Mouse (Mus musculus) testis, postnatal 14 days (tissue): ENCODE measurements around the gene Zbtb20.

Experiments
- DNase-seq: peaks from one replicate; pipeline ENCODE4 v3.0.0; 2021; ENCODE audit warnings: low spot score

The Zbtb20 gene

DNA sequence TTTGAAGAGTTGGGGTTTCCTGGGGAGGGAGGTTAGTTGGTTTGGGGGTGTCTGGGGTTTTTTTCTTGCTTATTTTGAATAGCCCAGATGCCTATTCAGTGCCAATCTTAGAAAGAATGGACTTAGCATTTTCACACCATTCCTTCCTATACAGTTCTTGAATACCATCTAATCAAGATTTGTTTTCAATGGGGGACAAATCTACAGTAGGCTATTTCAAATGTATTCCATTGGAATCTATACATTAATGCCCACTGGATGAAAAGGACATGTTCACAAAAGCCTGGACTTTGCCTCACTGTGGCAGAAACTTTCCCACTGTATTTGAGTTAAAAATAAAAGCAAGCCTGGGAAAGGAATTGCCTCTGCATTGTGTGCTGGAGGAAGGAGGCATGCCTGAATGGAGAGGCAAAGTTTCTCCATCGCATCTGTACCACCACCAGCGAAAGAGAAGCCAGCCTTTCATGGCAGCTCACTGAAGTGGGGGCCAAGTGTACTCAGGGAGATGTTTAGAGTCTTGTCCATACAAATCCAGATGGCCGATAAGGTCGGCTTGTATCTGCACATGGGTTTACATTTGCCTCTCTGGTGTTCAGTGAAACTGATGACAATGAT, 728.8 kb downstream of the Zbtb20 start:
- DNase-seq, result no peak

DNA sequence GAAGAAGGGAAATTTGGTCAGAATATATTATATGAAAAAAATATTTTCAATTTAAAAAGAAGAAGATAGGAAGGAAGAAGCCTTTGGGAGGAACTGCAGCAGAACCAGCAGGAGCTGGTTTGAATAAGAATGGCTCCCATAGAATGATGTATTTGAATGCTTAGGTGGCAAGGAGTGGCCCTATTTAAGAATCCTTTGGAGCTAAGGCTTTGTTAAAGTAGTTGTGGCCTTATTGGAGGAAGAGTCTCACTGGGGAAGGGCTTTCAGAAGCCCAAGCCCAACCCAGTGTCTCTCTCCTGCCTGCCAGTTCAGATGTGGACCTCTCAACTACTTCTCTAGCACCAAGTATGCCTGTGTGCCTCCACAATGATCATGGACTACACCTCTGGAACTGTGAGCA, 731.4 kb downstream of the Zbtb20 start:
- DNase-seq, result no peak

DNA sequence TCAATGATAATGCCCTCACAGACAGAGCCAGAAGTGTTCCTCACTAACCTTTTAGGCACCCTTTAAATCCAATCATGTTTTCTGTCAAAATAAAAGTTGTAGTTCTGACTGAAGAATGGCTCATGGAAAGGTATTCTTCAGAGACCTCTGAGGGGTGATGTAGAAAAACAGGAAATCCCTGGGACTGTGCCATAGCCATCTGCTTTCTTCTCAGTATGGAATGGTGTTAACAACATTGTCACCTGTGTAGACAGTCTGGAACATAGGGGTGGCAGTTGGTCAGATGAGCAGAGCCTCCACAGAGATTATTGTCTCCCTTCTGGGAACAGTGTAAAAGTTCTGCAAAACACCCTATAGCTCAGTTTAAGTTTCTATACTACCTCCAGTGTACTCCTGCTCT, 732.4 kb downstream of the Zbtb20 start:
- no peak for DNase-seq

DNA sequence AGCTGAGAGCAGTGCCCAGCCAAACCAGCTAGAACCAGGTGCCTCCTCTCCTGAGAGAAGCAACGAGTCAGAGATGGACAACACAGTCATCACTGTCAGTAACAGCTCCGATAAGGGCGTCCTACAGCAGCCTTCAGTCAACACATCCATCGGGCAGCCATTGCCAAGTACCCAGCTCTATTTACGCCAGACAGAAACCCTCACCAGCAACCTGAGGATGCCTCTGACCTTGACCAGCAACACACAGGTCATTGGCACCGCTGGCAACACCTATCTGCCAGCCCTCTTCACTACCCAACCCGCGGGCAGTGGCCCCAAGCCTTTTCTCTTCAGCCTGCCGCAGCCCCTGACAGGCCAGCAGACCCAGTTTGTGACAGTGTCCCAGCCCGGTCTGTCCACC, 734.7 kb downstream of the Zbtb20 start:
- no peak for DNase-seq

DNA sequence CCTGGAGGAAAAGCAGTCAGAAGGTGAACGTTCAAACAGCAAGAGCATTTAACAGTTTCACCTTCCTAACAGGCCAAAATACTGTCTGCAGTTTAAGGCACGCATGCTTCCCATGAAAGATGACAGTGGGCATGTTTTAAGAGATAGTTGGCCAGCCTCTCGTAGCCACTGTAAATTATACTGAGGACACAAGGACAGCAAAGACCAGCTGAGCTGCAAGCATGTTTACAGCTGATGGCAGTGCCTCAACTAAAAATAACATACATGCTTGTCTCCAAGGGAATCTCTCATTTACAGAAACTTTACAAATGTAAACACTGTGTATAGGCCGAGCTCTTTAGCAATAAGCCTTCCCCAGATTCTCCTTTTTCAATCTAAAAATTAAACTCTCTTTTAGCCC, 740.7 kb downstream of the Zbtb20 start:
- no peak for DNase-seq

DNA sequence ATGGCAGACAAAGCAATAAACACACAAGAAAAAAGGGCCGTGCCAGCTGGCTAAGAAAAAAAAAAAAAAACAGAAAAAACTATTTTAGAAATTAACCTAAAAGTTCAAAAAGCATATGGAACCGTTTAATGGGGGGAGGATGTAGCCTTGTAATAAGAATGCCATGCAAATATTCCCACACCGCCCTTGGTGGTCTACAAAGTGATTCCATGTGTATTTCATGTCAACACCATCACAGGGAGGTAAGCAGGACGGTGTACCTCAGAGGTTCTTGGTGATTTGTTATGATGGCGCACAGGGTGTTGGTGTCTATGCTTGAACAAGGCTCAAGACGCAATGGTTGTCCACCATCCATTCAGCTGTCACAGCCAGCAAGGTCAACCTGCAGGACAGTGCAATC, 741.7 kb downstream of the Zbtb20 start:
- DNase-seq, result no peak

DNA sequence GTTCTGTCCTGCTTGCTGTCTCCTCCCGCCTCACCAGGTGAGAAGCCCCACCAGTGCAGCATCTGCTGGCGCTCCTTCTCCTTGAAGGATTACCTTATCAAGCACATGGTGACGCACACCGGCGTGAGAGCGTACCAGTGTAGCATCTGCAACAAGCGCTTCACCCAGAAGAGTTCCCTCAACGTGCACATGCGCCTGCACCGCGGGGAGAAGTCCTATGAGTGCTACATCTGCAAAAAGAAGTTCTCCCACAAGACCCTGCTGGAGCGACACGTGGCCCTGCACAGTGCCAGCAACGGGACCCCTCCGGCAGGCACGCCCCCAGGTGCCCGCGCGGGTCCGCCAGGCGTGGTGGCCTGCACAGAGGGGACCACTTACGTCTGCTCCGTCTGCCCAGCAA, 742.6 kb downstream of the Zbtb20 start:
- no peak for DNase-seq

DNA sequence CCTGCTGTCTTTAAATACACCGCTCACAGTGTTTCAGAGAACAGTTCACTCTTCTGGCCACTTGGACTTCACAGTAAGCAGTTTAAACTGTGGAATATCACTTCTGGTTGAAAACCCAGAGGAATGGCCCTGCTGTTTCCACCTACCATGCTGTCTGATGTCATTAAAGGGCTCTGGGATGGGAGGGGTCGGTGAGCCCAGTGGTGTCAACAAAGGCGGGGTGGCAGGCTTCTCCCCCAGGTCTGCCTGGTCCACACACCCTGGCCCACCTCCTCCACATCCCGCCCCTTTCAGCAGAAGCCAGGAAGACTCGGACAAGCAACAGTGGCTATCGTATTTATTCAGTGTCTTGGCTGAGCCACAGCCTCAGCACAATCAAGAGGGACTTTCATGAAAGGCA, 743.6 kb downstream of the Zbtb20 start:
- no peak for DNase-seq

DNA sequence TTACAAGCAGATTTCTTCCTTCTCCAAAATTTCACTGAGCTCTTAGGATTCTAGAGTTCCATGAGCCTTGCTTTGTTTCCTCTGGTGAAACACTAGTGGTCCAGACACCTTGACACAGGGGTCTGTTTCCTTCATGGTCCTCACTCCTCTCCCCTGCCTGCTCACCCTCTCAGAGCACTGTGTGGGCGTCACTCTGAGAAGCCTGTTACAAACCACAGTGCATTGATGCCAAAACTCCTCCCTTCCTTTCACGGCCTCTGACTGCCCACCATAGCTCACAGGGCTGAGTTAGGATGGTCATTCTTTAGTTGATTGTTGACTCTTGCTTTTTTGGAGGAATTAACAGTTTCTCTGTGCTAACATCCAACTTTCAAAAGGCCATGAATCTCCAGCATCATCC, 744.7 kb downstream of the Zbtb20 start:
- DNase-seq, result no peak

DNA sequence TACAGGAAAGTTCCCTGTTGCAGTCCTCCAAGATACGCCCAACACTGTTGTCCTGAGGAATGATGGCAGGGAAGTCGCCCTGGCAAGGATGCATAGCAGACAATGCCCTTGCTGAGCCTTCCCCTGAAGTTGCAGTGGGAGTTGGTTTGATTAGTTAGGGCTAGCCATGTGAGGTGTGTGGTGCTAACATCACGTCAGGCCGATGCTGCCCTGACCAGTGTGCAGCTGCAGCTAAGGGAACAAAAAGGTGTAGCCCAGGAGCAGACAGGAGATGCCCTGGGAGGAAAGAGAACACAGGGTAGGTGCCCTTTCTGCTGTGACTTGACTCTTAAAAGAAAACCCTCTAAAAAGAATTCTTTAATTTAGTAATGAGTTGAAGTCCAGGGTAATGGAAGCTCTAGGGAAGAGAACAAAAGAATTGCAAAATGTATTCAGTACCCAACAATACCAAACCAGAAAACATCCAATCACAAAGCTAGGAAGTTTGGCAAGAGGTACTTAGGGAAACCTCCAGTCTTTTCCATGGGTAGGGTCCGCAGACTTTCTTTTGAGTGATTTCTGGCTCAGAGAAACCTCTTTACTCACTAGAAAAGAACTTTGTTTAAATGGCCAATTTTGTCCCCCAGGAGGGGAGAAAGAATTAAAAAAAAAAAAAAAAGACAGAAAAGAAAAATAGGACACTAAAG, 747.8 kb downstream of the Zbtb20 start:
- no peak for DNase-seq

DNA sequence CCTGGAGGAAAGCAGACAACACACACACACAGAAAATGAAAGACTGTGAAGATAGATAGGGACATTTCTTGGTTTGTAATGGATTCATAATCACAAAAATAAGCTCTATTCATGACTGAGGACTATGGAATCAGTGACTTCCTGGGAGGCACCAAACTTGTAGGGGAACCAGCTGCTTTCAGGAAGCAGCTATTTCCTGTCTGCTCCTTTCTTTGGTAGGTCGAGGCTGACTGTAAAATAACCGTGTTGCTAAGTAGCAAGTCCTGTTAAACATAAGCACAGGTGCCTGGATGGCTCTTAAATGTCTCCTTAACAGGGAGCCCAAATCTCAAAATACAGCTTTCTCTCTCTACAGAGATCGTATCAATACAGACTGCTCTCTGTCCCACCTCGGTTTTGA, 749.2 kb downstream of the Zbtb20 start:
- no peak for DNase-seq

DNA sequence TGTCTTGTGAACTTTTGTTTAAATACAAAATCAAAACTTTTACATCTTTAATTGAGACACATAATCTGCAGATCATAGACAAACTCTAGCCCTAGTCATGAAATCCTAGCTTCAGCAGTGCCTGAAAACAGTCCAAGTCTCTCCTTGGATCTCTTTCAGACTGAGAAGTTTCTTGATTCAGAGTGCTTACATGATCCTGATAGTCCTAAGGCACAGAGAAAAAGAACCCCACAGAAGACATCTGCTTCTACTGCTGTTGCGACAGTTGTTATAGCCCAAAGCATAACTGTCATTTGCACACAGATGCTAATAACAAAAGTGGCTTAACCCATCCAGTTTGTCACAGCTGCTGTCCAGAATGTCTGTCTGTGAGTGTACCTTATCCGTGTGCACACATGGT, 749.6 kb downstream of the Zbtb20 start:
- DNase-seq, result no peak

DNA sequence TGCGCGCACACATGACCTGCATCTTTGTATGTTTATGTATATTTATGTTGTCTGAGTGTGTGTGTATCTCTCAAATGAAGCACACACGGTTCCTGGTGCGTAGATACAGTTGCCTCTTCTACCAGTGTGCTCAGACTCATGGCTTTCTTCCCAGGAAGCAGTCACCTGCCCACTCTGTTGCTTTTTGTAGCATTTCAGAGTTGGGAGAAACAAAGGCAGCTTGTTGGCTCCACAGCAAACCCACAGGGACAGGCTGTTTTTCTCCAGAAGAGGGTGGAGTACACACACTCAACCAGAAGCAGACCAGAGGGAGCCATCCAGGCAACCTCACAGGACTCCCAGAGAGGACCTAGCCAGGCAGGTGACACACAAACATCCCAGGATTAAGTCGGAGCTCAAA, 750.3 kb downstream of the Zbtb20 start:
- DNase-seq, result peak; percentile 52

DNA sequence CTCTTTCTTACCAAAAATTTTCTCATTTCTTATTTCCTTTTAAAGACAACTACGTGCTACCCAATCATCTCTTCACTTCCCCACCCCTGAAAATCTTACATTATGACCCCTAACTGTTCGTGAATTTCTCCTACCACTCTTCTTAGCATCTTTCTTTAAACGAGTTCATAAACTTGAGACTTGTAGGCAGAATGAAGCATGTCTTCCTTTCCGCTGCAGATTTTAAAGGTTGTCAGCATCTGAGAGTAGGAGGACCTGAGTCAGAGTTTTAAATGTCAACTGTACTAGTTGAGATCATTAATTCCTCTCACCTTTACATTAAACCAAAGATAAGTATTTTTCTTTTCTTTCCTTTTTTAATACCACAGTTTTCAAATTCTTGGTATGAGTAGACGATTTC, 753.0 kb downstream of the Zbtb20 start:
- no peak for DNase-seq

DNA sequence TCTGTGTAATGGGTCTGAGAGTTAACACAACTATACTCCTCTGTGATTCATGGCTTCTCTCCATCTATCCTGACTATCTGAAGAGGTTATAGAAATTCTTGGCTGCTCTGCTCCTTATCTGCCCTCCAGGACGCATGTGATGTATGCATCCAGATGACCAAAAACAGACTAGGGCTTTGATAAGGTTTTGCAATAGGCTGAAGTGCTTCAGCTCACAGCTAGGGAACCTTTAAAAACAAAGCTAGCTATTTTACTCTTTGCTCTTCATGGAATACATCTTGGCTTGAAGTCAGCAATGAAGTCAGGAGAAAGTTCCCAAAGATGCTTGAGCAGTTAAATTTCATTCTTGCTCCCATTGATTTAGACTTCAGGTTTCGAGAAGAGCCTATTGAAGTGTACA, 756.1 kb downstream of the Zbtb20 start:
- DNase-seq, result no peak

DNA sequence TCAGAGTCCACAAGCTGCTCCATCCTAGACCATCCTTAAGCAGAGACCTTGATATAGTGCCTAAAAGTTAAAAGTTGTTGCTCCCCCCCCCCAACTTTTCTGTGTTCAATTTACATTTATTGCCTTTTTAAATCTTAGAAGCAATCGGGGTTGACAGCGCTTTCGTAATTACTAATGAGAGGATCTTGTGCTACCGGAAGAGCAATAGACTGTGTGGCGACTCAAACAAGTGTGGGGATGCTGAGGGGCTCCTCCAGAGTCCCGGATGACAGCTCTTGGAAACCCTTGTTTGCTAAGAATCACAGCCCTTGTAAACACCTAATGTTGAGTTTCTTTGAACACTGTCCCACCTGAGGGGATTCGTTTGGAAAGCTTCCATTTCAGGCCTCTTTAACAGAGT, 758.4 kb downstream of the Zbtb20 start:
- DNase-seq, result no peak

DNA sequence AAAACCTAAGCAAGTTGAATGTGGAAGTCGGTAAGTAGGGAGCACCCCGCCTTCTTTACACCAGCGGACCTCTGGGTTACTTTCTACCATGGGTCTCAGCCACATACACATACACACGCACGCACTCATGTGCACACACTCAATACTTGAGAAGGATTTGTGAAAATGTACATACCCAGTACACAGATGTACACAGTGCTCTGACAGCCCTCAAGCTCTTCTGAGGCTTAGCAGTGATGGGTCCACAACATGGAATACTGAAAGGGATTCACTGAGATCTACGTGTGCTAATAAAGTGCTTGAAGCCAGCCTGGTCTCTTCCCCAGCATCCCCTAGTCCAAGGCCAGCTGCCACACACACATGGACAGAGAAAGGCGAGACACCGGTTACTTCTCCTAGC, 761.6 kb downstream of the Zbtb20 start:
- DNase-seq, result no peak

DNA sequence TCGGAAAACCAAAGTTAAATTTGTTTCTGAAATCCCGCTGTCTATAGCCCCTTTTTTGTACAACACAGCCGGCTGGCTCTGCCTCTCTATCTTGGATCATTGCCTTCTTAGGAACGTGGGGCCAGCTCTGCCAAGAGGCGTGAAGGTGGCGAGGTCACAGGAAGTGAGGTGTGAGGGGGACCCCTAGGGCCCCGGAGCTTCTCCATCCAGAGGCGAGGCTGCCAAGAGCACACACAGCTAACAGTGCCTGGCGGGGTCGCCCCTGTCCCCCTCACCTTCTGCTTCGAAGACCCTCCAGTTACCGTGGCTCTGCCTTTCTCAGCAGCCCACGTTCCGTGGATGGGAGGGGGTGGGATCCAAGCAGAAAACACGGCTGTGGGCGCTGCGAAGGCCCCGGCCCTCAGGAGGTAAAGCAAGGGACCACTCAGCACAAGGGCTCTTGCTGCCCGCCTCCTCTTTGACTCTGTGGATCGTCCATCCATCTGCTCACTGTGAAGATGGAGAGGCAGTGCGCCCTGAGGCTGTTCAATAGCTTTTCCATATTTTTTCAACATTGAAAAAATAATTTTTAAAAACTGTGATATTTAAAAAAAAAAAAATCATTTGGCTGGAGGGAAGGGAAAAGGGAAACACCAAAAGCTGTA, 762.8 kb downstream of the Zbtb20 start:
- peak; percentile 20 for DNase-seq

DNA sequence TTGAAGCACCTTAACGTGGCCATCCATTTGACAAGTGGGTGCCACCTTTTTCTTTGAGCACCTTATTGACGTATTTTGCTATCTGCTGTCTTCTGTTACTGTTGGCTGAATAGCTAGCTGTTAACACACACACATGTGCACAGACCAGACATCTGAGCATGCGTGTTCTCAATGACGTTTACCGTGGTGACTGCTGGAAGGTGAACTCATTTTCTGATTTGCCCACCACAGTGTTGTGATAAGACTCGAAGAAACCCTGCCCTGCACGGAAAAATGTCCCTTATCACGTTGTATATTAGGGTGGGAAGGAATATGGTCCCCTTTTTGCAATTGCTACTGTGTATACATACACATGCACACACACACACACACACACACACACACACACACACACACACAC, 765.5 kb downstream of the Zbtb20 start:
- DNase-seq, result no peak

DNA sequence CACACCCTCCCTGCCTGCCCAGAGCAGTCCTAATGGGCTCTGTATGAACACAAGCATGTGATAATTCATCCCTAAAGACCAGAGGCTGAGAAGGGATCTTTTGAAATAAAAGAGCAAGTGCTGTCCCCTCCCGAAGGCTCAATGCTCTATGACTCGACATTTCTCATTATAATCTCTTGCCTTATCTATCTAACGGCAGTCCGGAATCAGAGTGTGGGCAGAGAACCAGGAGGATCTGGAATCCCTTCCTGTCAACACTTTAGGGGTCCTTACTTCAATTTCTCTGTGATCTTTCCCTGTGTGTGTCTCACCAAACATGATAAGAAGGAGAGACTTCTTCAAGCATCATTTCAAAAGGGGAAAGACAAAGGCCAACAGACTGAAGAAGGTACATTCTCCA, 770.2 kb downstream of the Zbtb20 start:
- DNase-seq, result no peak

DNA sequence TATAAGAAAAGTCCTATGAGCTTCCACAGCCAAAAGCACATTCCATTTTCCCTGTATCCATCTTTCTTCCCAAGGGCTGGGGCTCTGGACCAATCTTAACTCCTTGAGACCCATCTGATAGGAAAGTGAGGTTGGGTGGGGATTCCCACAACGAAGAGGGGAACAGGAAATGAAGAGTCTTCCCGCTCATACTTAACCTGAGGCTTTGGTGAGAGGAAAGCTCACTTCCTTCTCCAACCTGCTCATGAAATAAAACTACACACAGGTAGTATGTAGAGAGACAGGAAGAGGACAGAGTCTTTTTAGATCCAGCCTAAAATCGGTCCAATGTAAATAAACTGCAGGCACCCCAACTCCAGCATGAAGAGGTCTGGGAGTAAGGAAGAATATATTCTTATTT, 771.3 kb downstream of the Zbtb20 start:
- DNase-seq, result no peak

DNA sequence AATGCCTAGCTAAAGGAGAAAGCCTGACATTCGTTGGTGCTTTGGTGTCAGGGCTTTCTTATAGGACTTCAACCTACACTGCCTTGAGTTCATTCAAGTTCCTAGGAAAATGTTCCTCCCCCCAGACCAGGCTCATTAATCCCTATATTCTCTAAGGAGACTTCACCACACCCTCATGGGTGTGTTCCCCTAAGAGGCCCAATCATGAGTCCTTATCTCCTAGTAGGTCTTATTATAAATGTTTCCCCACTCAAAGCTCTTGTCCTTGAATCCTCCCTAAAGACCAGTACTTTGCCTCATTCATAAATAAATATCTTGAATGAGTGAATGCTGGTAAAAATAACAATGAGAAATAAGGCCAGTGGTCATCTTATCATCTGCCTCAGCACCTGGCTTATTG, 772.0 kb downstream of the Zbtb20 start:
- no peak for DNase-seq

DNA sequence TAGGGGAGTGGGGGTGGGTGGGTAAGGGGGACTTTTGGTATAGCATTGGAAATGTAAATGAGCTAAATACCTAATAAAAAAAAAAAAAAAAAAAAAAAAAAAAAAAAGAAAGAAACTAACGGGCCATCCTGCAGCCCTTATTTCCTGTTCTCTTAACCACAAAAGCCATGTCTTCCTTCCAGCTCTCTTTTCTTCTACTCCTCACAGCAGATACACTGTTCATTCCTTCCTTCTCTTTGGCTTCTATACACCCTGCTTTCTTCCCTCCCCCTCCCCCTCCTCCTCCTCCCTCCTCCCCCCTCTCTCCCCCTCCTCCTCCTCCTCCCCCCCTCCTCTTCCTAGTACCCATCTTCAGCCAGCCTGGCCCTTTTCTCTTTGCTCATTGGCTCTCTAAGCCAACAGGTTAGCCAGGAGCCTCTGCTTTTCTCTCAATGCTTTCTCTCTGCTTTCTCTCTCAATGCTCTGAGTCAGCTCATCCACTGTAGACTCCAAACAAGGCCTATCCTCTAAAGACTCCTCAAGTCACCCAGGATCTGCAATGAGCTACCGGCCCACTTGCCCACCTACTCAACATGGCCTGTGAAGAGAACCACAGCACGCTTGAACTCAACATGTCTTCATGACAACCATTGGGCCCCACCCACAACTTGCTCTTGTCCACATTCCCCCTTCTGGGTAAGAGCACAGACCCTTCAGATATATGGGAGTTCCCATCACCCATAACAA, 774.8 kb downstream of the Zbtb20 start:
- DNase-seq, result no peak
